Mouse (Mus musculus): ENCODE measurements around the gene A630095E13Rik. TPM values are rescaled to one million over a fixed set of nuclear protein-coding genes. Genes with fewer than 3 reads are reported as not detected.

A630095E13Rik gene
- polyA plus RNA-seq (2017; shearing (Covaris generic)), result not detected

GRCm38 (mm10) chr9:36643276-36643675 lies at the start of gene A630095E13Rik:
Gene A630095E13Rik (minus strand): TSS chr9:36643376.

GRCm38 (mm10) chr9:36692920-36693319 lies 49.7 kb upstream of the A630095E13Rik start, which contains the start of gene Acrv1:
Gene Acrv1 (plus strand): TSS chr9:36693220.

Other genes starting within 250 kb of the A630095E13Rik start
- gene Gm7257, start 211.5 kb downstream of the A630095E13Rik start, polyA plus RNA-seq (2017; shearing (Covaris generic)), result not detected
- gene Gm9513, start 167.7 kb downstream of the A630095E13Rik start, polyA plus RNA-seq (2017; shearing (Covaris generic)), result not detected
- gene Gm5615, start 101.4 kb downstream of the A630095E13Rik start, polyA plus RNA-seq (2017; shearing (Covaris generic)), result 0.07 TPM
- not detected for gene Gm17689, start 60.7 kb downstream of the A630095E13Rik start, polyA plus RNA-seq (2017; shearing (Covaris generic))
- not detected for gene Acrv1, start 49.8 kb upstream of the A630095E13Rik start, polyA plus RNA-seq (2017; shearing (Covaris generic))
- gene Chek1, start 83.7 kb upstream of the A630095E13Rik start, polyA plus RNA-seq (2017; shearing (Covaris generic)), result 3.6 TPM
- gene Stt3a, start 124.3 kb upstream of the A630095E13Rik start, polyA plus RNA-seq (2017; shearing (Covaris generic)), result 215 TPM
- gene Ei24, start 154.0 kb upstream of the A630095E13Rik start, polyA plus RNA-seq (2017; shearing (Covaris generic)), result 61.8 TPM
- not detected for gene Fez1, start 178.5 kb upstream of the A630095E13Rik start, polyA plus RNA-seq (2017; shearing (Covaris generic))

All from CD4-positive, CD25-positive, alpha-beta regulatory T cell (primary cell).